Mouse (Mus musculus) liver, adult 2 months (tissue): ENCODE results near the gene Ifna7. TPM values are rescaled to one million over a fixed set of nuclear protein-coding genes. Genes with fewer than 3 reads are reported as not detected.
A peak's percentile ranks its signal among the peaks of the same experiment; 100 is the strongest.
"Not testable (repeated sequence)": the region's sequence is repeated elsewhere in the genome, so short reads cannot be mapped to it uniquely, and the experiment has no call there.

ENCODE experiments used
- DNase-seq: peaks from one replicate; pipeline ENCODE4 v3.0.0-alpha.2; 2011; ENCODE audit warnings: low read depth, low spot score; ENCODE audit errors: extremely low read depth
- H3K27ac ChIP-seq: fragments of 200-500 bp; replicated peaks from 2 replicates; pipeline ENCODE4 v1.5.1; 2012; ENCODE audit warnings: low read depth, mild to moderate bottlenecking, control low read depth, inconsistent platforms, low read length; ENCODE audit not compliant: insufficient read depth
- H3K27me3 ChIP-seq: fragments of 200-500 bp; 2 replicates; pipeline ENCODE4 v1.6.1; 2012; ENCODE audit warnings: mild to moderate bottlenecking, moderate library complexity, low read length, inconsistent platforms; ENCODE audit not compliant: control insufficient read depth, insufficient read depth
- H3K36me3 ChIP-seq: fragments of 200-500 bp; 2 replicates; pipeline ENCODE4 v1.6.1; 2012; ENCODE audit warnings: low read length, inconsistent platforms; ENCODE audit not compliant: control insufficient read depth, insufficient read depth
- H3K4me1 ChIP-seq: fragments of 200-500 bp; 2 replicates; pipeline ENCODE4 v1.6.1; 2011; ENCODE audit warnings: low read length; ENCODE audit not compliant: control insufficient read depth, insufficient read depth
- H3K4me3 ChIP-seq: fragments of 200-500 bp; 2 replicates; pipeline ENCODE4 v1.5.1; 2011; ENCODE audit warnings: low read depth, mild to moderate bottlenecking, control low read depth, low read length, moderate library complexity; ENCODE audit not compliant: insufficient read depth
- H3K79me2 ChIP-seq: fragments of 200-500 bp; 2 replicates; pipeline ENCODE4 v1.6.1; 2012; ENCODE audit warnings: inconsistent platforms, mild to moderate bottlenecking, low read length, moderate library complexity; ENCODE audit not compliant: control insufficient read depth, insufficient read depth
- H3K9ac ChIP-seq: fragments of 200-500 bp; 2 replicates; pipeline ENCODE4 v1.6.1; 2012; ENCODE audit warnings: low read depth, mild to moderate bottlenecking, control low read depth, inconsistent platforms, low read length
- CTCF ChIP-seq: fragments of 200-500 bp; IDR thresholded peaks from 2 replicates; pipeline ENCODE4 v1.5.1; 2011; ENCODE audit warnings: low read depth, low read length, control low read depth
- POLR2A ChIP-seq: fragments of 200-500 bp; IDR thresholded peaks from 2 replicates; pipeline ENCODE4 v1.6.1; 2011; ENCODE audit warnings: low read length, control low read depth; ENCODE audit not compliant: insufficient read depth; ENCODE audit errors: extremely low read depth
- WGBS: fragments of 180-500 bp; shearing (Covaris S2); methylation state at CpG from one replicate; pipeline ENCODE4 v1.1.7; 2018; 5-methylcytosine and 5-hydroxymethylcytosine counted together
- polyA plus RNA-seq: library from polyadenylated mRNA; depleted of rRNA; stranded (reverse); fragments of >200 nt; gene quantifications from 2 replicates; pipeline ENCODE4 v1.2.3, GENCODE M21; 2012
- total RNA-seq: library from RNA; depleted of rRNA; stranded (reverse); fragments of >200 nt; gene quantifications from 2 replicates; pipeline ENCODE4 v1.2.3, GENCODE M21; 2014

Ifna7 gene
- total and polyA plus RNA-seq, 2 experiments, result not detected

GRCm38 (mm10) chr4:88819659-88820058 is 3.6 kb downstream of the Ifna7 start, which contains the start of gene Ifna11:
Ifna11 (plus strand) TSS chr4:88819959.
- Histone ChIP-seq H3K4me1 (no peaks in the 10 kb centered on the region), H3K9ac (no peak within 1 kb of the TSS), H3K27ac (no peak within 1 kb of the TSS), H3K36me3 (no peaks in the 10 kb centered on the region), H3K27me3 (no peaks in the 10 kb centered on the region), H3K4me3 (no peak within 1 kb of the TSS), H3K79me2 (no peaks in the 10 kb centered on the region)
- DNase-seq, result no peak
- TF ChIP-seq POLR2A, result no peak
- TF ChIP-seq CTCF, result no peak
- 79% methylated on average over 1 of the region's 1 CpGs for WGBS

GRCm38 (mm10) chr4:88822995-88823394 is 7.0 kb downstream of the Ifna7 start:
- Histone ChIP-seq H3K79me2 (no peaks in the 10 kb centered on the region), H3K4me1 (no peaks in the 10 kb centered on the region), H3K36me3 (no peaks in the 10 kb centered on the region), H3K27me3 (no peaks in the 10 kb centered on the region), H3K27ac (no peak overlapping the region), H3K4me3 (no peak overlapping the region), H3K9ac (no peak overlapping the region)
- no peak; the same call in 1 of the 2 replicates for TF ChIP-seq CTCF
- TF ChIP-seq POLR2A, result no peak
- WGBS, result 25% methylated on average over 4 of the region's 4 CpGs
- no peak for DNase-seq

GRCm38 (mm10) chr4:88827116-88827515 is 11.1 kb downstream of the Ifna7 start, which contains the start of gene Ifna6:
Ifna6 (plus strand) TSS chr4:88827416.
- H3K9ac ChIP-seq, DNase-seq, H3K4me1 ChIP-seq, H3K36me3 ChIP-seq, H3K27me3 ChIP-seq, H3K4me3 ChIP-seq, H3K79me2 ChIP-seq, H3K27ac ChIP-seq: not testable (repeated sequence)

- no peak overlapping the region for H3K27ac ChIP-seq
- 31% methylated on average over 4 of the region's 4 CpGs for WGBS
- H3K4me1 ChIP-seq, result no peaks in the 10 kb centered on the region
- no peaks in the 10 kb centered on the region for H3K79me2 ChIP-seq
- no peaks in the 10 kb centered on the region for H3K27me3 ChIP-seq
- no peaks in the 10 kb centered on the region for H3K36me3 ChIP-seq
- TF ChIP-seq POLR2A (no peak), CTCF (0 out of 2 replicates have a peak, but pooled peaks have one; percentile 31)
- no peak overlapping the region for H3K9ac ChIP-seq
- peak; percentile 8 for DNase-seq
- no peak overlapping the region for H3K4me3 ChIP-seq
These were observed 14.5 kb downstream of the Ifna7 start for GRCm38 (mm10) chr4:88830523-88830922.

DNA sequence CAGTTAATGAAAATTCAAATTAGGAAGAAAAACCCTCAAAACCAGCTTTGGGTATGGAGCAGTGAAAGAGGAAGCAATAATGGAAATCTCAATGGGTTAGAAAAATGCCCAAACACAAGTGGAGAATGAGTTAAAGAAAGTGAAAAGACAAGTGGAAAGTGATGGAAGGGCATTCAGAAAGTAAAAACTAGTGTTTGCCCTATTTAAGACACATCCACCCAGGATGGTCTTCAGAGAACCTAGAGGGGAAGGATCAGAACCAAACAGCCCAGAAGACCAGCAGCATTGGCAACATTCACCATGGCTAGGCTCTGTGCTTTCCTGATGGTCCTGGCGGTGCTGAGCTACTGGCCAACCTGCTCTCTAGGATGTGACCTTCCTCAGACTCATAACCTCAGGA is 19.2 kb downstream of the Ifna7 start, which contains the start of gene Ifna5:
TSS of gene Ifna5 (plus strand) at position 301 of the 400 bp plus-strand sequence.
- not testable (repeated sequence) for H3K4me3 ChIP-seq, DNase-seq, H3K79me2 ChIP-seq, H3K9ac ChIP-seq, H3K27ac ChIP-seq, H3K36me3 ChIP-seq, H3K27me3 ChIP-seq, H3K4me1 ChIP-seq
- 66% methylated on average over 1 of the region's 1 CpGs for WGBS

DNA sequence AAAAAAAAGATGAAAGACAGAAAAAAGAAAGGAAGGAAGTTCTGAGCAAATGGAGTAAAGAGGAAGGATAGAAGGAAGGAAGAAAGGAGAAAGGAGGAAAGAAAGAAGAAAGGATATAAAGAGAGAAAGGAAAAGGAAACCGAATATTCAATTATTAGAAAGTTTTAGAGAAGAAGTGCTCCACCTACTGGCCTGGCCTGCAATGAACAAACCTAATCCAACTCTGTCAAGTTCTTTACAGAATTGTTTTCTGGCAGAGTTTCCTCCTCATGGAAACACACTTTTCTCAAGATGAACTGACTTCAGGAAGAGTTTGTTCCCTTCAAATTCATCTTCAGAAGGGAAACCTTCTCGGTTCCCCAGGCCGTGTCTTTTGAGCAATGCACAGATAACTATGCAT is 22.8 kb downstream of the Ifna7 start:
- Histone ChIP-seq H3K9ac (no peak overlapping the region), H3K4me3 (no peak overlapping the region), H3K4me1 (no peaks in the 10 kb centered on the region), H3K27ac (no peak overlapping the region), H3K79me2 (no peaks in the 10 kb centered on the region), H3K36me3 (no peaks in the 10 kb centered on the region), H3K27me3 (no peaks in the 10 kb centered on the region)
- TF ChIP-seq CTCF, result no peak
- TF ChIP-seq POLR2A, result no peak
- WGBS, result 38% methylated on average over 3 of the region's 3 CpGs
- DNase-seq, result peak; percentile 7
